Comparison of ENCODE assay signal across 8 mouse cellular contexts in the genomic region with DNA sequence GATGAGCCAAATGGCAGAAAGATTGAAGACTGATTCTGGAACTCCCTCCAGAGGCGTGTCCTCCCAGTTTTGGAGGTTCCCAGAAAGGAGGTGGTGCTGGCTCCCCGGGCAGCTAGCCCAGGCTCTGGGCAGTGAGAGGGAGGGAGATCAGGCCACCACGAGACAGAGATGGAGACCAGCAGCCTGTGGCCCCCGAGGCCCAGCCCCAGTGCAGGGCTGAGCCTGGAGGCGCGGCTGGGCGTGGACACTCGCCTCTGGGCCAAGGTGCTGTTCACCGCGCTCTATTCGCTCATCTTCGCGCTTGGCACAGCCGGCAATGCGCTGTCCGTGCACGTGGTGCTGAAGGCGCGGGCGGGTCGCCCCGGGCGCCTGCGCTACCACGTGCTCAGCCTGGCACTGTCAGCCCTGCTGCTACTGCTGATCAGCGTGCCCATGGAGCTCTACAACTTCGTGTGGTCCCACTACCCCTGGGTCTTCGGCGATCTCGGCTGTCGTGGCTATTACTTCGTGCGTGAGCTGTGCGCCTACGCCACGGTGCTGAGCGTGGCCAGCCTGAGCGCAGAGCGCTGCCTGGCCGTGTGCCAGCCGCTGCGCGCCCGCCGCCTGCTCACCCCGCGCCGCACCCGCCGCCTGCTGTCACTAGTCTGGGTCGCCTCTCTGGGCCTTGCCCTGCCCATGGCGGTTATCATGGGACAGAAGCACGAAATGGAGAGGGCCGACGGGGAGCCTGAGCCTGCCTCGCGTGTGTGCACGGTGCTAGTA. TPM values are rescaled to one million over a fixed set of nuclear protein-coding genes. Genes with fewer than 3 reads are reported as not detected.
DNase-seq lines count a peak whose midpoint lies in the region; ATAC-seq and TF ChIP-seq lines count a peak whose summit lies in the region.

Ntsr2 (plus strand) TSS at position 51 of the 762 bp plus-strand sequence.

- peaks cover 50% of the 10 kb centered on the region for H3K27me3 ChIP-seq in forebrain, embryonic 10.5 days (ENCODE audit: poor library complexity, severe bottlenecking)
- peaks cover 60% of the 10 kb centered on the region for H3K27me3 ChIP-seq in heart, embryonic 13.5 days (replicated peaks)
- H3K27me3 ChIP-seq in kidney, embryonic 15.5 days, result peaks cover 49% of the 10 kb centered on the region
- H3K27me3 ChIP-seq in limb, embryonic 15.5 days, result peaks cover 50% of the 10 kb centered on the region
- peaks cover 52% of the 10 kb centered on the region for H3K27me3 ChIP-seq in myocyte (ENCODE audit: control insufficient read depth, insufficient read depth, insufficient read length)
- no peaks in the 10 kb centered on the region for H3K27me3 ChIP-seq in testis, adult 2 months (ENCODE audit: control insufficient read depth, insufficient read depth, low read length)

- no peaks in the 10 kb centered on the region for H3K36me3 ChIP-seq in forebrain, embryonic 10.5 days (replicated peaks)
- no peaks in the 10 kb centered on the region for H3K36me3 ChIP-seq in heart, embryonic 13.5 days
- H3K36me3 ChIP-seq in kidney, embryonic 15.5 days, result no peaks in the 10 kb centered on the region
- no peaks in the 10 kb centered on the region for H3K36me3 ChIP-seq in limb, embryonic 15.5 days
- H3K36me3 ChIP-seq in myocyte (ENCODE audit: control insufficient read depth, insufficient read depth), result no peaks in the 10 kb centered on the region
- no peaks in the 10 kb centered on the region for H3K36me3 ChIP-seq in testis, adult 2 months (ENCODE audit: control insufficient read depth, insufficient read depth, low read length)

- peak; percentile 98 for DNase-seq in heart, adult 11 months
- DNase-seq in heart, adult 8-10 months (ENCODE audit: low spot score), result no peak
- DNase-seq in forebrain, embryonic 10.5 days (ENCODE audit: extremely low spot score, low spot score), result peak; percentile 52

- H3K9me3 ChIP-seq in forebrain, embryonic 10.5 days, result no peaks in the 10 kb centered on the region
- no peaks in the 10 kb centered on the region for H3K9me3 ChIP-seq in heart, embryonic 13.5 days
- no peaks in the 10 kb centered on the region for H3K9me3 ChIP-seq in kidney, embryonic 15.5 days (replicated peaks)
- H3K9me3 ChIP-seq in limb, embryonic 15.5 days, result no peaks in the 10 kb centered on the region

- H3K9ac ChIP-seq in heart, embryonic 13.5 days, result no peak within 1 kb of the TSS
- no peak within 1 kb of the TSS for H3K9ac ChIP-seq in kidney, embryonic 15.5 days
- no peak within 1 kb of the TSS for H3K9ac ChIP-seq in limb, embryonic 15.5 days

- H3ac ChIP-seq in myocyte (ENCODE audit: control insufficient read depth, insufficient read length), result no peak within 1 kb of the TSS

- no peak within 1 kb of the TSS for H3K27ac ChIP-seq in forebrain, embryonic 10.5 days
- H3K27ac ChIP-seq in heart, embryonic 13.5 days (replicated peaks), result no peak within 1 kb of the TSS
- no peak within 1 kb of the TSS for H3K27ac ChIP-seq in kidney, embryonic 15.5 days
- no peak within 1 kb of the TSS for H3K27ac ChIP-seq in limb, embryonic 15.5 days
- H3K27ac ChIP-seq in testis, adult 2 months (ENCODE audit: control insufficient read depth, insufficient read depth, low read depth, low read length), result no peak within 1 kb of the TSS

- H3K4me3 ChIP-seq in forebrain, embryonic 10.5 days, result peak within 1 kb of the TSS; percentile 28
- peak within 1 kb of the TSS; percentile 45 for H3K4me3 ChIP-seq in heart, embryonic 13.5 days
- peak within 1 kb of the TSS; percentile 17 for H3K4me3 ChIP-seq in kidney, embryonic 15.5 days (replicated peaks)
- H3K4me3 ChIP-seq in limb, embryonic 15.5 days, result peak within 1 kb of the TSS; percentile 32
- H3K4me3 ChIP-seq in myocyte, result no peak within 1 kb of the TSS
- H3K4me3 ChIP-seq in testis, adult 2 months (ENCODE audit: control insufficient read depth, low read depth, low read length), result 0 out of 2 replicates have a peak within 1 kb of the TSS, but pooled peaks have one; percentile 5

- peaks cover 8% of the 10 kb centered on the region for H3K4me1 ChIP-seq in forebrain, embryonic 10.5 days
- H3K4me1 ChIP-seq in heart, embryonic 13.5 days, result peaks cover 25% of the 10 kb centered on the region
- H3K4me1 ChIP-seq in kidney, embryonic 15.5 days, result peaks cover 8% of the 10 kb centered on the region
- peaks cover 9% of the 10 kb centered on the region for H3K4me1 ChIP-seq in limb, embryonic 15.5 days
- peaks cover 7% of the 10 kb centered on the region for H3K4me1 ChIP-seq in testis, adult 2 months (ENCODE audit: control insufficient read depth, insufficient read depth, low read length)

- peak; percentile 48; the same call in 1 of the 2 replicates for ATAC-seq in heart, embryonic 13.5 days (ENCODE audit: extremely low read depth, insufficient number of reproducible peaks, low FRiP score, low TSS enrichment)
- peak; percentile 89 for ATAC-seq in kidney, embryonic 15.5 days (replicated peaks; ENCODE audit: low FRiP score)
- peak; percentile 70 for ATAC-seq in limb, embryonic 15.5 days (ENCODE audit: insufficient number of reproducible peaks, low FRiP score, low TSS enrichment, low read depth)

- 7% methylated on average over 56 of the region's 58 CpGs for WGBS in forebrain, embryonic 10.5 days
- 4% methylated on average over 58 of the region's 58 CpGs for WGBS in heart, embryonic 13.5 days
- WGBS in kidney, embryonic 15.5 days, result 6% methylated on average over 58 of the region's 58 CpGs
- WGBS in limb, embryonic 15.5 days, result 7% methylated on average over 58 of the region's 58 CpGs

- peak within 1 kb of the TSS; percentile 73 for H3K4me2 ChIP-seq in heart, embryonic 13.5 days
- H3K4me2 ChIP-seq in kidney, embryonic 15.5 days, result peak within 1 kb of the TSS; percentile 55
- peak within 1 kb of the TSS; percentile 63 for H3K4me2 ChIP-seq in limb, embryonic 15.5 days
- no peak within 1 kb of the TSS for H3K4me2 ChIP-seq in myocyte (ENCODE audit: low read depth)

- no peak for TF ChIP-seq POLR2A in myocyte (IDR thresholded peaks at IDR 0.05; ENCODE audit: insufficient read length, low read depth)
- no peak for TF ChIP-seq POLR2A in testis, adult 2 months (IDR thresholded peaks at IDR 0.05; ENCODE audit: control insufficient read depth, low read depth, low read length)

- TF ChIP-seq CTCF in testis, adult 2 months (IDR thresholded peaks at IDR 0.05; ENCODE audit: control insufficient read depth, insufficient read depth, insufficient replicate concordance, low read depth, low read length), result no peak

- no peaks in the 10 kb centered on the region for H3K79me2 ChIP-seq in myocyte (ENCODE audit: control insufficient read depth, insufficient read depth)

TF ChIP-seq in myocyte, 11 proteins besides CTCF, POLR2A, EP300 and RAD21:
- no peak for TF ChIP-seq MYOG (IDR thresholded peaks at IDR 0.05; ENCODE audit: control insufficient read depth in 1 of 3, insufficient read depth in 1 of 3, insufficient read length in 2 of 3, low read depth in 2 of 3)
- TF ChIP-seq REST (IDR thresholded peaks at IDR 0.05; ENCODE audit: insufficient read depth, insufficient read length), result peak; percentile 90
- no peak for TF ChIP-seq POLR2AphosphoS2 (IDR thresholded peaks at IDR 0.05; ENCODE audit: insufficient read length, low read depth)
TF ChIP-seq in myocyte: peak in this region for 1.

RNA-seq across cellular contexts. Expression of gene Ntsr2, which starts in this region (rescaled TPM):
- 1 to 10 TPM; 6.5 to 7.8 (median 6.8) TPM for total RNA-seq in heart, adult 8-10 months (2022)
- polyA plus RNA-seq in forebrain, embryonic 10.5 days (2016; fragmentation: Nextera tagmentation; extraction: Ambion mirVana), result not detected in 2 replicates
- polyA plus RNA-seq in heart, embryonic 13.5 days (2015; fragmentation: Nextera tagmentation; extraction: Ambion mirVana), result not detected in 2 replicates
- 0.26 and 0.46 TPM in 2 replicates for polyA plus RNA-seq in kidney, embryonic 15.5 days (2015; fragmentation: Nextera tagmentation; extraction: Ambion mirVana)
- not detected in 2 replicates for polyA plus RNA-seq in limb, embryonic 15.5 days (2015; fragmentation: Nextera tagmentation; extraction: Ambion mirVana)
- not detected for polyA plus RNA-seq in myocyte (2012; fragmentation: generic; extraction: Trizol)
- 0.90 and 1.7 TPM in 2 replicates for polyA plus RNA-seq in testis, adult 2 months (2012; rRNA removed)

Comparison
In these comparisons a context has a peak if more than half of its experiments do, and no peak if none do; other contexts are left out.
1. Peak in DNase-seq and H3K4me3 ChIP-seq in forebrain, embryonic 10.5 days; RNA of the gene not detected or under 1 TPM.
2. Peak in ATAC-seq, H3K4me3 ChIP-seq and H3K4me2 ChIP-seq in heart, embryonic 13.5 days; RNA of the gene not detected or under 1 TPM.
3. Peak in ATAC-seq, H3K4me3 ChIP-seq and H3K4me2 ChIP-seq in kidney, embryonic 15.5 days; RNA of the gene not detected or under 1 TPM.
4. Peak in ATAC-seq, H3K4me3 ChIP-seq and H3K4me2 ChIP-seq in limb, embryonic 15.5 days; RNA of the gene not detected or under 1 TPM.